8 mouse cellular contexts compared by ENCODE assay signal in the genomic region with DNA sequence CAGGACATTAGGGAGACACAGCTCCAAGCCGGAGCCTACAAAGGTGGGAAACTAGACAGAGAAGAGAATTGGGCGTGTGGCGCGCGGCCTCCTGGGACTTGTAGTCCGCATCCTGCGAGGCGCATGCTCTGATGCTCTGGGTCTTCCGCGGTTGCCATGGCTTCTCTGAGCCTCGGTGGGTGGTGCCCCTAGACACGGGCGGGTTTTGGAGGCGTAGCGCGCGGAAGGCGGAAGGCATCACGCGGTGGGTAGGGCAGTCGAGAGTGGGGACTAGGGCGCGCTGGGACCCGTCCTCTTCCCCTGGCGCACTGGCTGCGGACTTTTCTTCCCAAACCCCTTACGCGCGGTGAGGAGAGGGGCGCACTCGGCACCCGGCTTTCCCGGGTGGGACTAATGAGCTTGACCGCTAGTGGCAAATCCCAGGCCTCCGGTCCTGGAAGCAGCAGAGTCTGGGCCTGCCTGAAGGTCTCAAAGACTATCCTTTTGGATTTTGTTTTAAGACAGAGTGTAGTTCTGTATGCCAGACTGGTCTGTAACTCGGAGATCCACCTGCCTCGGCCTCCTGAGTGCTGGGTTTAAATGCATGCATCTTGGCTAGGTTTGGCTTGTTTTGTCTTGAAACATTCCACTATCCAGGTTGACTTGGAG. TPM values are rescaled to one million over a fixed set of nuclear protein-coding genes. Genes with fewer than 3 reads are reported as not detected.
DNase-seq lines count a peak whose midpoint lies in the region; ATAC-seq and TF ChIP-seq lines count a peak whose summit lies in the region.

Gene Lsm10 (plus strand): TSS at position 160 of the 648 bp plus-strand sequence.

- intact Hi-C loops in heart, postnatal 36 days (cut with DNase I) = loop anchor here (5.0 kb wide), 1 partner anchor 226 kb away; the partner anchor contains the start of gene Adprhl2

- H3K4me3 ChIP-seq in ES-E14 (ENCODE audit: insufficient read depth in 1 of 2, low read depth in 1 of 2, low read length in 2 of 2, poor library complexity in 1 of 2, severe bottlenecking in 1 of 2) = peak within 1 kb of the TSS; percentile 80
- peak within 1 kb of the TSS; percentile 71 for H3K4me3 ChIP-seq in forebrain, embryonic 16.5 days (replicated peaks; ENCODE audit: low read length)
- peak within 1 kb of the TSS; percentile 93 for H3K4me3 ChIP-seq in layer of hippocampus, adult 2 months
- H3K4me3 ChIP-seq in lung, embryonic 14.5 days (ENCODE audit: low read depth, low read length) = peak within 1 kb of the TSS; percentile 65
- peak within 1 kb of the TSS; percentile 90 for H3K4me3 ChIP-seq in olfactory bulb, adult 2 months (ENCODE audit: insufficient read depth, low read depth, low read length)
- H3K4me3 ChIP-seq in thymus, adult 2 months (ENCODE audit: control insufficient read depth, insufficient read depth, low read length) = peak within 1 kb of the TSS; percentile 91

- no peaks in the 10 kb centered on the region for H3K9me3 ChIP-seq in ES-E14 (ENCODE audit: control insufficient read depth, insufficient read depth, low read depth, low read length)
- H3K9me3 ChIP-seq in forebrain, embryonic 16.5 days (ENCODE audit: control insufficient read depth, low read length) = no peaks in the 10 kb centered on the region
- no peaks in the 10 kb centered on the region for H3K9me3 ChIP-seq in lung, embryonic 14.5 days (ENCODE audit: low read depth, low read length)

- in situ Hi-C loops in ES-E14 (cut with MboI; ENCODE audit: low sequenced_read_pairs in 2 of 2, unreplicated experiment in 2 of 2) = no loop called here

- DNase-seq in ES-E14 (ENCODE audit: low read depth, low spot score) = peak; percentile 97
- DNase-seq in cerebellum, adult 11-12 months = peak; percentile 93
- DNase-seq in heart, postnatal 36 days = peak; percentile 90 to 92
- DNase-seq in layer of hippocampus, adult 2 months (ENCODE audit: low spot score in 2 of 2) = peak; percentile 94 to 98
- DNase-seq in lung, embryonic 14.5 days = peak; percentile 98
- DNase-seq in thymus, adult 2 months = peak; percentile 95

- peak within 1 kb of the TSS; percentile 56; the same call in 1 of the 2 replicates for H3K27ac ChIP-seq in ES-E14 (ENCODE audit: insufficient read depth, low read depth, low read length, poor library complexity, severe bottlenecking)
- H3K27ac ChIP-seq in forebrain, embryonic 16.5 days (ENCODE audit: low read length) = peak within 1 kb of the TSS; percentile 79
- H3K27ac ChIP-seq in layer of hippocampus, adult 2 months = peak within 1 kb of the TSS; percentile 95
- peak within 1 kb of the TSS; percentile 70 for H3K27ac ChIP-seq in lung, embryonic 14.5 days (ENCODE audit: low read depth)
- H3K27ac ChIP-seq in olfactory bulb, adult 2 months (ENCODE audit: insufficient read depth, low read depth, low read length) = peak within 1 kb of the TSS; percentile 90
- H3K27ac ChIP-seq in thymus, adult 2 months (ENCODE audit: control insufficient read depth, insufficient read depth, low read length) = peak within 1 kb of the TSS; percentile 52

- no peak for TF ChIP-seq CTCF in layer of hippocampus, adult 2 months (conservative IDR thresholded peaks at IDR 0.05)
- no peak for TF ChIP-seq CTCF in lung, embryonic 14.5 days (IDR thresholded peaks at IDR 0.05; ENCODE audit: low read depth)
- no peak; the same call in 1 of the 2 replicates for TF ChIP-seq CTCF in olfactory bulb, adult 2 months (IDR thresholded peaks at IDR 0.05; ENCODE audit: insufficient read depth, low read depth, low read length)
- TF ChIP-seq CTCF in thymus, adult 2 months (IDR thresholded peaks at IDR 0.05; ENCODE audit: borderline replicate concordance, control insufficient read depth, extremely low read depth, insufficient read depth, low read length, poor library complexity) = peak; percentile 36; the same call in 1 of the 2 replicates

- TF ChIP-seq POLR2A in olfactory bulb, adult 2 months (IDR thresholded peaks at IDR 0.05; ENCODE audit: insufficient read depth, low read depth, low read length) = peak; percentile 74
- peak; percentile 92 for TF ChIP-seq POLR2A in thymus, adult 2 months (IDR thresholded peaks at IDR 0.05; ENCODE audit: control insufficient read depth, extremely low read depth, insufficient read depth, low read length, poor library complexity)

- H3K4me1 ChIP-seq in ES-E14 (ENCODE audit: control insufficient read depth in 2 of 2, insufficient read depth in 2 of 2, low read length in 2 of 2, poor library complexity in 1 of 2) = peaks cover 0 to 8% of the 10 kb centered on the region in 2 experiments; a peak in 1 of 4 replicates
- peaks cover 8% of the 10 kb centered on the region; the same call in 1 of the 2 replicates for H3K4me1 ChIP-seq in forebrain, embryonic 16.5 days (replicated peaks; ENCODE audit: control insufficient read depth, insufficient read depth, low read length)
- H3K4me1 ChIP-seq in lung, embryonic 14.5 days (ENCODE audit: insufficient read depth) = no peaks in the 10 kb centered on the region
- H3K4me1 ChIP-seq in olfactory bulb, adult 2 months (ENCODE audit: control insufficient read depth, insufficient read depth, low read length) = peaks cover 20% of the 10 kb centered on the region
- H3K4me1 ChIP-seq in thymus, adult 2 months (replicated peaks; ENCODE audit: control insufficient read depth, insufficient read depth, low read length) = peaks cover 11% of the 10 kb centered on the region

- no peaks in the 10 kb centered on the region for H3K27me3 ChIP-seq in forebrain, embryonic 16.5 days (replicated peaks; ENCODE audit: control insufficient read depth, insufficient read depth, low read length)
- H3K27me3 ChIP-seq in lung, embryonic 14.5 days (ENCODE audit: insufficient read depth, low read length) = no peaks in the 10 kb centered on the region
- no peaks in the 10 kb centered on the region for H3K27me3 ChIP-seq in thymus, adult 2 months (ENCODE audit: control insufficient read depth, insufficient read depth, low read length)

- peak within 1 kb of the TSS; percentile 91 for H3K9ac ChIP-seq in ES-E14 (ENCODE audit: insufficient read depth, low read depth, low read length, poor library complexity, severe bottlenecking)
- peak within 1 kb of the TSS; percentile 84 for H3K9ac ChIP-seq in forebrain, embryonic 16.5 days (replicated peaks; ENCODE audit: low read depth, low read length)
- peak within 1 kb of the TSS; percentile 72 for H3K9ac ChIP-seq in lung, embryonic 14.5 days

- H3K4me2 ChIP-seq in forebrain, embryonic 16.5 days (ENCODE audit: low read length) = peak within 1 kb of the TSS; percentile 67
- H3K4me2 ChIP-seq in lung, embryonic 14.5 days = peak within 1 kb of the TSS; percentile 72

- WGBS in forebrain, embryonic 16.5 days = 3% methylated on average over 37 of the region's 37 CpGs
- 2% methylated on average over 37 of the region's 37 CpGs for WGBS in lung, embryonic 14.5 days
- 2% methylated on average over 37 of the region's 37 CpGs for WGBS in olfactory bulb, adult 2 months
- 1% methylated on average over 37 of the region's 37 CpGs for WGBS in thymus, adult 2 months

- ATAC-seq in forebrain, embryonic 16.5 days = peak; percentile 99
- ATAC-seq in lung, embryonic 14.5 days (ENCODE audit: insufficient read depth) = peak; percentile 99

- H3K36me3 ChIP-seq in ES-E14 (ENCODE audit: control insufficient read depth, insufficient read depth, low read length, poor library complexity, severe bottlenecking) = peaks cover 13% of the 10 kb centered on the region; the same call in 1 of the 2 replicates
- H3K36me3 ChIP-seq in forebrain, embryonic 16.5 days (ENCODE audit: control insufficient read depth, insufficient read depth) = no peaks in the 10 kb centered on the region
- 0 out of 2 replicates have a peak, but pooled peaks cover 21% of the 10 kb centered on the region for H3K36me3 ChIP-seq in lung, embryonic 14.5 days (ENCODE audit: insufficient read depth)
- H3K36me3 ChIP-seq in thymus, adult 2 months (ENCODE audit: control insufficient read depth, insufficient read depth, low read length) = no peaks in the 10 kb centered on the region

TF ChIP-seq in ES-E14, 5 proteins besides CTCF, POLR2A, EP300 and RAD21:
- TF ChIP-seq CHD2 (IDR thresholded peaks at IDR 0.05; ENCODE audit: low read depth, low read length) = no peak
- TF ChIP-seq MAFK (IDR thresholded peaks at IDR 0.05; ENCODE audit: insufficient read depth, low read depth, low read length) = no peak
- TF ChIP-seq ZNF384 (IDR thresholded peaks at IDR 0.05; ENCODE audit: low read depth, low read length) = no peak
- peak; percentile 93 for TF ChIP-seq HCFC1 (IDR thresholded peaks at IDR 0.05; ENCODE audit: borderline replicate concordance, insufficient read depth, low read length)
- no peak for TF ChIP-seq ZC3H11A (IDR thresholded peaks at IDR 0.05; ENCODE audit: borderline replicate concordance, low read depth, low read length)

RNA-seq across cellular contexts. Expression of gene Lsm10, which starts in this region (rescaled TPM):
- 15.0 and 21.8 TPM in 2 replicates for total RNA-seq in ES-E14 (2012; rRNA removed)
- polyA plus RNA-seq in forebrain, embryonic 16.5 days (2015; fragmentation: Nextera tagmentation; extraction: Ambion mirVana) = 60.2 and 60.6 TPM in 2 replicates
- total RNA-seq in heart, postnatal 36 days (2021) = 10 to 100 TPM; 14.5 to 16.4 TPM
- total RNA-seq in layer of hippocampus, adult 2 months (2021) = 10 to 100 TPM; 13.4 to 13.8 TPM
- polyA plus RNA-seq in lung, embryonic 14.5 days (2014; fragmentation: Nextera tagmentation; extraction: Ambion mirVana) = 50.2 and 50.6 TPM in 2 replicates
- polyA plus RNA-seq in olfactory bulb, adult 2 months (2012; ENCODE audit: insufficient read depth, insufficient read length, low replicate concordance, missing spikeins) = not detected in 2 replicates
- 41.0 and 41.7 TPM in 2 replicates for polyA plus RNA-seq in thymus, adult 2 months (2012; rRNA removed)

Comparison
In these comparisons a context has a peak if more than half of its experiments do, and no peak if none do; other contexts are left out.
1. Peak in every context shown above with its lines: DNase-seq, ATAC-seq, H3K4me3 ChIP-seq and H3K27ac ChIP-seq.
2. RNA of gene Lsm10 (polyA plus RNA-seq): 60.2 to 60.6 TPM in forebrain, embryonic 16.5 days, 50.2 to 50.6 TPM in lung, embryonic 14.5 days and 41.0 to 41.7 TPM in thymus, adult 2 months; not detected in olfactory bulb, adult 2 months; every median in the first group is over 10 times any median in the second.